Mouse (Mus musculus) testis, postnatal 10 days (tissue): Measurements from ENCODE around the gene Cacna2d3.

Experiments
- DNase-seq: peaks from one replicate; pipeline ENCODE4 v3.0.0; 2021; ENCODE audit warnings: low spot score

The Cacna2d3 gene

GRCm38 (mm10) chr14:29639266-29639665 lies 82.4 kb downstream of the Cacna2d3 start:
- DNase-seq = no peak

GRCm38 (mm10) chr14:29628213-29628612 lies 93.5 kb downstream of the Cacna2d3 start:
- no peak for DNase-seq

DNA sequence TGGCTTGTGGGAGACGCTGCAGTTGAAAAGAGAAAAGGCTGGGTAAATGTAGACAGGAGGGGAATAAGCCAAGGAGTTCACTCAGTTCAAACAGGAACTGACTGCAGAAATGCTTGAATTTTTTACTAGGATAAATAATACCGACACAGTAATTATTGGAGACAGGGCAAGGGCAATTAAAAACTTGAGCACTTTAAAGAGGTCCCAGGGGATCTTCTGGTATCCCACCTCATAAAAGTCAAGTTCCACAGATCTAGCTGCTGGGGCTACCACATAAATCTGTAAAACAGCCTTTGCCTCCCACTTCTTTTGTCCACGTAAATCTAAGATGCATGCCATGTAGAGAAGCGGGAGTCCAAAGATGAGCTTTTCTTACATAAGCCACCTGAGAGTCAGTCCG lies 109.2 kb downstream of the Cacna2d3 start:
- no peak for DNase-seq

DNA sequence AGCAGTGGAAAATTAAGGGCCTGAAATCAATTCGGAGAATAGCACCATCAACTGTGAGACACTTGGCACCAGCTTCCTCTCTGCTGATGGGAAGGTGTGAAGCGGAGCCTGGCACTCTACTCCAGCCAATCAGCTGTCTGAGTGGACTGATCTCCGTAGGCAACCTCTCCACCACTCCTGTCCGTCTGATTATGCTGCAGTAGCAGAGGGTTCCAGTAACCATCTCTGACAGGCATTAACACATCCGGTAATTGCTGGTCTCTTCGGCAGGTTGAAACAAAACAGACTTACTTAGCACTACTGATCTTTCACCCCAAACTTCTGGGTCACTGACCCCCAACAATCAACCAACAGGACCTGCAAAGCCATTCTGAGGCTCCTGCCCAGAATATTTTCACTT lies 112.9 kb downstream of the Cacna2d3 start:
- no peak for DNase-seq

DNA sequence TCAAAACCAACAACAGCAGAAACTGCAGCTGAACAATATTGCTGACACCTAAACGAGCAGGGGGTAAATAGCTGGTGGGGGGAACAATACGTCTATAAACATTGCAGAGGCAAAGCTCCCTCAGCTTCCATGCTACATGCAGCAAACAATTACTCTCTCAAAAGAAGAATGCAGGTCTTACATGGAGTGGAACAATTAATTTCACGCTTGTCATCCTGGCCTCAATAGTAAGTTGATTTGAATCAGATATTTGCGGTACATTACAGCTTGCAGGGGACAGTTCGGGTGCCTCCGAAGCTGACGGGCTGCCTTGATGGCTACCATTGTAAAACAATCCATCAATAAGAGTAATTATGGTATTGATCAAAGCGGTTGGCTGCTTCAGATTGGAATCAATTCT lies 122.2 kb downstream of the Cacna2d3 start:
- no peak for DNase-seq

DNA sequence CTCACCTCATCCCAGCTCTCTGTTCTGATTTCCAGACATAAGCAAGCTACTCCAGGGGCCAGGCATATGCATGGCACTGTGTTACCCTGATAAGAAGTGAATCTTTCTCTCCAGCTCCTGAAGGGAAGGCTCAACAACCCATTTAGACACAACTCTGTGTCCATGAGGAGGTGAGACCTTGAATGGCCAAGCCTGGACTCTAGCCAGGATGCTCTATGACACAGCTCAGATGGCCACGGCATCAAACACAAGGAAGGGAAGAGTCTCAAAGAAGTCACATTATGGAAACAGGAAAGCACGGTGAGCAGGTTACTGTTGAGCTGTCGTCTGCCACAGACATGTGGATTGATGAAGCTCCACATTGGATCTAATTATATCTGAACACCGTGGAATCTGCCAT lies 128.8 kb downstream of the Cacna2d3 start:
- no peak for DNase-seq

- DNase-seq = no peak
Measured at GRCm38 (mm10) chr14:29589628-29590027, 132.0 kb downstream of the Cacna2d3 start.

DNA sequence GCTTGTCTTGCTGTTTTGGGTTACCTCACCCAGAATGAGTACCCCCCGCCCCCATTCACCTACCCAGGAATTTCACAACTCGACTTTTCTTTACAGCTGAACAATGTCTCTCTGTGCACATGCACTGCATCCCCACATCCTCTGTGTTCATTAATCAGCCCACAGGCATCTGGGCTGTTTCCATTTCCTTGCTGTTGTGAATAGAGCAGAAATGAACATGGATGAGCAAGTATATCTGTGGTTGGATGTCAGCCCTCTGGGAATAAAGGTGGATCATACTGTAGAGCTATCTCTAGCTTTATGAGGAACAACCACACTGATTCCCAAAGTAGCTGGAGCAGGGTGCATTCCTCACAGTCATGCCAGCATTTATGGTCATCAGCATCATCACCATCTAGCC lies 139.7 kb downstream of the Cacna2d3 start:
- no peak for DNase-seq

GRCm38 (mm10) chr14:29577786-29578185 lies 143.9 kb downstream of the Cacna2d3 start:
- no peak for DNase-seq

- no peak for DNase-seq
Measured at GRCm38 (mm10) chr14:29575551-29575950, 146.1 kb downstream of the Cacna2d3 start.

GRCm38 (mm10) chr14:29562704-29563103 lies 159.0 kb downstream of the Cacna2d3 start:
- DNase-seq = no peak

DNA sequence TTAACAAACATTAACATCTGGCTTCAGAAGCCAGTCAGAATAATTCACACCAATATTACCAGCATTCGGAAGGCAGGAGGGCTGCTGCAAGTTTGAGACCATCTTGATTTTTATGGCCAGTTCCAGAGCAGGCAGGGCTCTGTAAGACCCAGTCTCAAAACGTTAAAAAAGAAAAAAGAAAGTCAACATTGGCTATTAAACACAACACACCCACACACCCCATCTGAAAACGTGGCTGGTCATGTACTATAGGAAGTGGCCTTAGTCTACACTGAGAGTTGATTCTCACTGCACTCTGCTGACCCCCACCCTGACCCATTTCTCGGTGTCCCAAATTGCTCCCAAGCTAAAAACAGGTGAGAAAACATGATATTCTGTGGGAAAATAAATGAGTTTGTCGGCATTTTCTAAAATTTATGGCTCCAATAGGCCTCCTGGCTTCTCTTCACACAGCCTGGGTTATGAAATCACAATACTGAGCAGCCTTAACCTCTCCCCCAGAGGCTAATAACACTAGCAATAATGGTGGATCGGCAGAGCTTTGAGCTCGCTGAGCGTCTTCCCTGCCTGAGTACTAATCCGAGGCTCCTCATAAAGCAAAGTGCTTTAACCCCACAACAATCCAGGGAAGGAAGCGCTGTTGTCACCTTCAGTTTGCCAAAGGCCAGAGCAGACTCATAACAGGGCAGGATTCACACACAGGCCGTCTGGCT lies 160.4 kb downstream of the Cacna2d3 start:
- no peak for DNase-seq

- DNase-seq = no peak
Measured at GRCm38 (mm10) chr14:29558440-29558839, 163.2 kb downstream of the Cacna2d3 start.

GRCm38 (mm10) chr14:29556152-29556551 lies 165.5 kb downstream of the Cacna2d3 start:
- no peak for DNase-seq

DNA sequence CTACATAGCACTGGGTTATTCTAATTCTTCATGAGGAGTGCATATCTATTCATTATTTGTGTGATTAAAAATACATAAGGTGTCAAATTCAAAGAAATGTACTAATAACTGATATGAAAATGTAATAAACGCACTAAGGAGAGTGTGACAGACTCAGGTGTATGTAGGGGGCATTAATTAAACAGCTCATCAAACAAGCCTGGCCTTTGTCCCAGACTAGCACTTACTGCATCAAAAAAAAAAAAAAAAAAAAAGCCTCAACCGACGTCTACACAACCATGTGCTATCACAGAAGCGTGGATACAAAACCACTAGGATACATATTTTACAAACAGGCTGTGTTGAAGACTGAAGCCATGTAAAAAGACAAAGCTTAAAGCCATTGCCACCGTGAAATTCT lies 169.2 kb downstream of the Cacna2d3 start:
- no peak for DNase-seq

- no peak for DNase-seq
Measured at GRCm38 (mm10) chr14:29548646-29549045, 173.0 kb downstream of the Cacna2d3 start.

DNA sequence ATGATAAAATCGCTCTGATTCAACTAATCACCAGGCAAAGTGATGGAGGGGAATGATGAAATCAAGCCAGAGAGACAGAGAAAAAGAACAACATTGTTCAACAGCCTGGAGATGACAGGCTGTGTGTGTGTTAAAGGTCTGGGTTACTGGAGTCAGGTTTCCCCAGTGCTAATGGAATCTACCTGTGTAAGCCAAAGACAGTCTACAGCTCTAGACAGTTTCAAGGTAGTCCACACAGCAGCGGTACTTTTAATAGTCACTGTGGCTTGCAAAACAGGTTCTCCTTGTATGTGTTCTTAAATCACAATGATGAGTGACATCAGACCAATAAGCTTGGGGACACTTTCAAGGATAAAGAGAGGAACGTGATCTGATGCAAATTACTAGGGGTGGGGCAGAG lies 191.1 kb downstream of the Cacna2d3 start:
- DNase-seq = no peak

GRCm38 (mm10) chr14:29528696-29529095 lies 193.0 kb downstream of the Cacna2d3 start:
- DNase-seq = no peak

DNA sequence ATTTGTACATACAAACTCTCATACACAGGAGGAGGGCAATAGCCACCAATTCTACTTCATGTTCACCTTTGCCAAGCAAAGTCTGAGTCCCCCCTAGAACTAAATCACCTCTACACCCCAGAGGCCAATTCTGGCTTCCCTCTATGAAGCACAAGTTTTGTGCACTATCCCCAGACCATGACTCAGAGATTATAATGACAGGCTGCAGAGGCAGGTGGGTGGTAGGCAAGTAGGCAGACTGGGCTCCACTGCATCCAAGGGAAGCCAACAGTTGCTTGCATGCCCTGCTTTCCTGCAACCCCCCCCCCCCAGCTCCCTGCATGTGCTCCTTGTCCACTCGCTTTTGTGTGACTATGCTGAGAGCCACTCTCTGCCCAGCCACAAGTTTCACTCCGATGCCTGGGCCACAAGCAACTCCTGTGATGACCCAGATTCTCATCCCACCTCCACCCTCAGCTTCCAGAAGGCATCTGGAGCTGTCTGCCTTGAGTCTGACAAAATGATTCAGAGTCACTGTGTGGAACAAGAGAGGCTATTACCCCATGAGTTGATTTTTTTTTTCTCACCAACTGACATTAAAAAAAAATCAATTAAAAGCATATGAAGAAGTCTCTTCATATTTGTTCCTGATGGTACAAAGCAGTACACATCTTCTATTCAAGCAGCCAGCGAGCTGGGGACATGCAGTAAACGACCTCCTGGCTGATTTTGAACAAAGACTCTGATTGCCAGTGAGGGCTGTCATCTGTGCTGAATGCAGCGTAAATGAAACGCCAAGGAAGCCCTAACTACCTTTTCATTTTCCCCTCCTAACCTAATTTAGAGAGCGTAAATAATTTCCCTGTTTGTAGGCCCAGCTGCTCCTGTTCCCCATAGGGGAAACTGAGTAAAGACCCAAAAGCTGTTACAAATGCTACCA lies 201.7 kb downstream of the Cacna2d3 start:
- DNase-seq = no peak

GRCm38 (mm10) chr14:29502667-29503066 lies 219.0 kb downstream of the Cacna2d3 start:
- DNase-seq = no peak

DNA sequence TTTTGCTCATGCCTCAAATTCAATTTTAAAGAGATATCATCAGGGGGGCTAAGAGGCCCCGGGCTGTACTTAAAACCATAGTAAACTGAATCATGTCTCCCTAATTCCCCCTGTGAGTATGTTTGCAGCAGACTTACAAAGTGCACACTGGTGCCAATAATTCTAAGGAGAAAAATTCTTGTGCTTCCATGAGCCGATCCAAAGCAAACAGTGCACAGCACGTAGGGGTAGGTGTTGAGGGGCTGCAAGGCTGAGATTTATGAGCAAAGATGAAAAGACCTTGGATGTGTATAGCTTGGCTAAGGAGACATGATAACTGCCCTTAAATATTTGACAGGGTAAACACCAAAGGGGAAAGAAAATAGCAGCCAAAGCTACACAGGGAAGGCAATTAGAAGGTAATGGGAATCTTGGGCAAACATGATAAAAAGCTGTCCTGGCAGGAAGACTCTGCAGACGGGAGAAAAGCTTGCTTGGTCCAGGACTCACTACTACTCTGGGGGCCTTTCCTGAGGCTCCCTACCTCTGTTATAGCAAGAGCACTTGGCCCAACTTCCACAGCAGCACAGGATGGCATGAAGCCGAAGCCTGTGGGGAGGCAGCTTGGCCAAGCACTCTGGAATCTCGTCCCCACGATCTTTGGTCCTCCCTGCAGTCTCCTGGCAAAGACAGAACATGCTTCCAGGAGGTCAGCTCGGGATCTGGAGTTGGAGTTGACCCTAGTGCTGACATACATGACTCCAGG lies 222.9 kb downstream of the Cacna2d3 start:
- DNase-seq = no peak

DNA sequence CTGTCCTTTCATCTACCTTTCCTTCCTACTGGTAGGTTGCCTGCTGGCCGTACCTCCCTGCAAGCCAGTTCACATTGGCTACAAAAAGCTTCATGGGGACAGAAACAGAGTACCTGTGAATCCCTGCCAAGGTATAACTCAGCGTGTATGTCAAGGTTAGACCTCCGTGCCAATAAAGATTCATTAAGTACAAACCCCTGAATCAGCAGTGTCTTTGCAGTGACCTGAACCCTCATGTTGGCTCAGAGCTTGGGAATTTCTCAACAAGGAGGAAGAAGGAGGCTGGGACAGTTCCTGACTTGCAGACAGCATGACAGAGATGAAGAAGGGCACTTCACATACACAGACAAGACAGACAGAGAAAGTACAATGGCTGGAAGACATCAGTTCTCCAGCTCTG lies 225.1 kb downstream of the Cacna2d3 start:
- DNase-seq = no peak

- DNase-seq = no peak
Measured at GRCm38 (mm10) chr14:29491786-29492185, 229.9 kb downstream of the Cacna2d3 start.
